Mouse (Mus musculus): ENCODE results near the gene Fxr2.
A peak's percentile ranks its signal among the peaks of the same experiment; 100 is the strongest.
"Not testable (repeated sequence)": the region's sequence is repeated elsewhere in the genome, so short reads cannot be mapped to it uniquely, and the experiment has no call there.

Fxr2 gene

DNA sequence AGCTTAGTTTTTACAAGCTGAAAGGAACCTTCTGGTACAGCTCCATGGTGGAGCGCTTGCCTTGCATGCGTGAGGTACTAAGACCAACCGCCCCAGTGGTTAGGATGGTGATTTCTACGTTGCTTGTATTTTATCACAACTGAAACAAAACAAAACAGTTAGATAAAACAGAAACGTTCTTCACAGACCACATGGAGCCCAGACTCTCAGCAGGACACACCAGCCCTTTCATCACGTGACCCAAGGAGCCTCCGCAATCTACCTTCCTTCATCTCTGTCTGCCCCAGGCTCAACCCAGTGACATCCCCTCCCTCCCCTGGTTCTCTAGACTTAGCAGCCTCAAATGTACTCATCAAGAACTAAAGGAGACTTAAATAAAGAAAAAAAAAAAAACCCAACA, 23.4 kb upstream of the Fxr2 start:
- DNase-seq (ENCODE audit: extremely low spot score, low spot score): no peak

DNA sequence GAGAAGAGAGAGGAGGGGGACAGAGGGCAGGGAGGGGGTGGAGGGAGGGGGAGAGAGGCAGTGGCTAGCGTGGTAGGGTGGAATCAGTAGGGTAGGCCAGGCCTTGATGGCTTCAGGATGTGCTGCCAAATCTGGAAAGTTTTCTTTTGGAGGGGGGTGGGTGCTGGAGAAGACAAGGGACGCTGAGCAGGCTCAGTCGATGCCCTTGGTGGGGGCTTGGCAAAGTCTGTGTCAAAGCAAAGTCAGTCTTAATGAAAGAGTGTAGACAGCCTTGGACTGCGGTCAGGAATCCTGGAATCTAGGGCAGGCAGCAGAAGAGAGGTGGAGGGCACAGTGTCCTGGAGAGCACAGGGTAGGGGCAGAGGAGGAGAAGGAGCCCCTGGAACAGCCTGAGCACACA, 21.9 kb upstream of the Fxr2 start:
- no peak for DNase-seq (ENCODE audit: extremely low spot score, low spot score)

DNA sequence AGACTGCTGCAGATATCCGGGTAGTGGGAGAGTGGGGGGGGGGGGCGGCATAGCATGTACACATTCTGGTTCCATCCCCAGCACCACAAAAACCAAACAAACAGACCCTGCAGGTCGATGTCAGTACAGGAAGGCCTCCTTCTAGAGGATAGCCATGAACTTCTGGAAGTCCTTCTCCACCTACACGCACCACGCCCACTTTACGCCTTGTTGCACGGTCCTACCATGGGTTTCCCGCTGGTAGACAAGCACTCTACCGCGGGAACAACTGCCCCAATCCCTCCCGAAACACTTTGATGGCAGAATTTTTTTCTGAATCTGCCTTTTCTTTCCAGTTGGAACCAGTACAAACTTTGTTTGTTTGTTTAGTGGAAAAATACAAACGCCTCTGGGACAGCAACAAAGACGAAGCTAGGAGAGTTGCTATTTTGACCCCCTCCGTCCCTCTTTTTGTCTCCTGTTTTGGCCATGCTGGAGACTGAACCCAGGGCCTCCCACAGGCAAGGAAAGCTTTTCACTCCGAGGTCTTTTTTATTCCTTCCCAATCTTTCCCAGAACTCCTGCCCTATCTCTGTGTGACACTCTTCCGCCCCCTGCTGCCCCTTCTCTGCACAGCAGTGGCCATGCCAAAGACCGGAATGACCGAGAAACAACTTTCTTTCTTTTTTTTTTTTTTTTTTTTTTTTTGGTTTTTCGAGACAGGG, 19.1 kb upstream of the Fxr2 start:
- peak; percentile 84 for DNase-seq (ENCODE audit: extremely low spot score, low spot score)

DNA sequence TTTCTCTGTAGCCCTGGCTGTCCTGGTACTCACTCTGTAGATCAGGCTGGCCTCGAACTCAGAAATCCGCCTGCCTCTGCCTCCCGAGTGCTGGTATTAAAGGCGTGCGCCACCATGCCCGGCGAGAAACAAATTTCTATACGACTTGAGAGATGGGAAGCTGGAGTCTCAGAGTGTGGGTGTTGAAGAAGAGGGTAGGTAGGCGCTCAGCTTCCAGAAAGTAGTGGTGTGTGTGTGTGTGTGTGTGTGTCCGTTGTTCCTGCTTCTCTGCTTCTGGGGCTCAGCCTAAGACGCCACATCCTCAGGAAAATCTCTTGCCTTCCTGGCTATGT, 18.6 kb upstream of the Fxr2 start:
- not testable (repeated sequence) for DNase-seq (ENCODE audit: extremely low spot score, low spot score)

- no peak for DNase-seq (ENCODE audit: extremely low spot score, low spot score)
These were observed 16.0 kb upstream of the Fxr2 start for GRCm38 (mm10) chr11:69616781-69617180.

GRCm38 (mm10) chr11:69617805-69618204, 15.0 kb upstream of the Fxr2 start, which contains the start of gene Shbg:
Gene Shbg, minus strand, starts transcription at chr11:69617905.
- DNase-seq (ENCODE audit: extremely low spot score, low spot score): no peak

DNA sequence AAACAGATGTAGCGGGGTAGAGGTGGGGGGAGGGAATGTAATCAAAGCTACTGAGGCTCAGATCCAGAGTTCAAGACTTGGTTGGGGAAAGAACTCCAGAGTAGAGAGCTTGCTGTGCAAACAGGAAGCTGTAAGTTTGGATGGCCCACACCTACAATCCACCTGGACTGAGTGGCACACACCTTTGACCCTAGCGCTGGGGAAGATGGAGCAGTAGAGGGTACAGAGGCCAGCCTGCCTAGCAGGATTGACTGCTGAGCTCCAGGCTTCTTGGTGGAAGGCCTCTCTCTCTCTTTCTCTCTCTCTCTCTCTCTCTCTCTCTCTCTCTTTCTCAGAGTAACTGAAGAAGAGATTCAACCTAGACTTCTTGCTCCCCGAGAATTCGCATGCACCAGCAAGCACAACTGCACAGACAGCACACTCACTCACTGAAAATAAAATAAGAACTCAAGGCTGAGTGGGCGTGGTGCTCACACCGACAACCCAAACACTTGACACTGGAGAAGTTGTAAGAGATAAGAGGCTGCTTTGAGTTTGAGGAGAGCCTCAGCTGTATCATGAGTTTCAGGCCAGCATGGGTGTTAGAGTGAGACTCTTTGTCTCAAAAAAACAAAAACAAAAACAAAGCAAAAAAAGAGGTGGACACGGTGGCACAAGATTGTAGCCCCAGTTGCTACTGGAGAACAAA, 12.3 kb upstream of the Fxr2 start:
- no peak for DNase-seq (ENCODE audit: extremely low spot score, low spot score)

GRCm38 (mm10) chr11:69621571-69622268, 11.1 kb upstream of the Fxr2 start, which contains the start of gene Sat2:
Gene Sat2, plus strand, starts transcription at chr11:69622024.
- peak; percentile 79 for DNase-seq (ENCODE audit: extremely low spot score, low spot score)

- no peak for DNase-seq (ENCODE audit: extremely low spot score, low spot score)
These were observed 10.4 kb upstream of the Fxr2 start for GRCm38 (mm10) chr11:69622406-69622805.

- no peak for DNase-seq (ENCODE audit: extremely low spot score, low spot score)
These were observed 9.8 kb upstream of the Fxr2 start for GRCm38 (mm10) chr11:69623006-69623405.

GRCm38 (mm10) chr11:69624339-69624738, 8.5 kb upstream of the Fxr2 start:
- DNase-seq (ENCODE audit: extremely low spot score, low spot score): not testable (repeated sequence)

- peak; percentile 88 for DNase-seq (ENCODE audit: extremely low spot score, low spot score)
These were observed 4.5 kb upstream of the Fxr2 start for GRCm38 (mm10) chr11:69628286-69628685.

DNA sequence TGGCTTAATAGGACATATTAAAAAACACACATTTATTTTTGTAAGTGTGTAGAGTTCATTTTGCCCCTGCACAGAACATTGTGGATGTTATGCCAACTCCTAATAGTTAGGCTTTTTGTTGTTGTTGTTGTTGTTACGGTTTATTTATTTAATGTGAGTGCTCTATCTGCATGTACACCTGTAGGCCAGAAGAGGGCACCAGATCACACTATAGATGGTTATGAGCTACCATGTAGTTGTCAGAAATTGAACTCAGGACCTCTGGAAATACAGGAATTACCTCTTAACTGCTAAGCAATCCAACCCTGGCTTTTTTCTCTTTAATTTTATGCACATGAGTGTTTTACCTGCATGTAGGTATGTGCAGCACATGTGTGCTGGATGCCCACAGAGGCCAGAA, 3.0 kb upstream of the Fxr2 start:
- DNase-seq (ENCODE audit: extremely low spot score, low spot score): no peak

GRCm38 (mm10) chr11:69633128-69633866, 507 bp downstream of the Fxr2 start:
- DNase-seq (ENCODE audit: extremely low spot score, low spot score): no peak

- no peak for DNase-seq (ENCODE audit: extremely low spot score, low spot score)
These were observed 2.7 kb downstream of the Fxr2 start for GRCm38 (mm10) chr11:69635471-69635870.

- no peak for DNase-seq (ENCODE audit: extremely low spot score, low spot score)
These were observed 13.1 kb downstream of the Fxr2 start for GRCm38 (mm10) chr11:69645860-69646259.

- no peak for DNase-seq (ENCODE audit: extremely low spot score, low spot score)
These were observed 20.6 kb downstream of the Fxr2 start for GRCm38 (mm10) chr11:69653399-69653798.

DNA sequence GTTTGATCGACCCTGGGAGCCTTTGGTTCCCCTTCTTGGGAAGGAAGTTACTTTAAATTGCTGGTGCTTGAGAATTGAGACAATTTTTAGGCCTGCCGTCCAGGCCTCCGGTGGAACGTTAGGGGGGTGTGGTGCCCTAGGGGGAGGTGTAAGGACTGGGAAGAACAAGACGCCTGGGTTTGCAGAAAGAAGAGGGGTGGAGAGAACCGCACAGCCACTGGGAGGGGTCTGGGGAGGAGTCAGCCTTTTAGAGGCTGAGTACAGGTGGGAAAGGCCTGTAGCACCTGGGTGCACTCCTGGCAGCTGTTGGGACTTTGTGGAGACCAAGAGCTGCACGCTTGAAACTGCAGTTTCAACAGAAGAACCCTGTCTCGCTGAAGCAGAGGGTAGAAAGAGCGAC, 22.0 kb downstream of the Fxr2 start:
- no peak for DNase-seq (ENCODE audit: extremely low spot score, low spot score)

DNA sequence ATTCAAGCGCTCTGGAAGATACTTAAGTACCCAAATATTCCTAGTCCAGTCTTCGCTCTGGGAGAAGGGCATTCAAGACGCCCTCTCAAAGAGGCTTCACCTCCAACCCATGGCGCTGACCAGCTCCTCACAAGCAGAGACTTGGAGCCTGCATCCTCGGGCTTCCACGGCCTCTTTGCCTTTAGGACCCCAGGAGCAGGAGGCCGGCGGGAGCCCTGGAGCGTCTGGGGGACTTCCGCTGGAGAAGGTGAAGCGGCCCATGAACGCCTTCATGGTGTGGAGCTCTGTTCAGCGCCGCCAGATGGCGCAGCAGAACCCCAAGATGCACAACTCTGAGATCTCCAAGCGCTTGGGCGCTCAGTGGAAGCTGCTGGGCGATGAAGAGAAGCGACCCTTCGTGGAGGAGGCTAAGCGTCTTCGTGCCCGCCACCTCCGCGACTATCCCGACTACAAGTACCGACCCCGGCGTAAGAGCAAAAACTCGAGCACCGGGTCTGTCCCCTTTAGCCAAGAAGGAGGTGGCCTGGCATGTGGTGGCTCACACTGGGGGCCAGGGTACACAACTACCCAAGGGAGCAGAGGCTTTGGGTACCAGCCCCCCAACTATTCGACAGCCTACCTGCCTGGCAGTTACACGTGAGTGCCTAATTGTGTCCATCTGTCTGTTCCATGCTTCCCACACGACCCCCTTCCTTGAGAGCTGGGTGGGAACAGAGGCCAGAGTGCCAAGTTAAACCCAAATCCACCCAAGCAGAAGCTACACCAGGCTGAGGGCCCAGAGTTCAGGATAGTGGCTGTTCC, 22.7 kb downstream of the Fxr2 start, which contains the start of gene Sox15:
TSS of gene Sox15 (plus strand) at position 51 of the 801 bp plus-strand sequence.
- peak; percentile 73 for DNase-seq (ENCODE audit: extremely low spot score, low spot score)

- no peak for DNase-seq (ENCODE audit: extremely low spot score, low spot score)
These were observed 23.3 kb downstream of the Fxr2 start for GRCm38 (mm10) chr11:69656065-69656455.

All from neural tube, embryonic 10.5 days (tissue).